Mouse (Mus musculus) liver, postnatal 0 days (tissue): ENCODE results near the gene Ttll12. TPM values are rescaled to one million over a fixed set of nuclear protein-coding genes. Genes with fewer than 3 reads are reported as not detected.

ENCODE experiments used
- ATAC-seq: fragments of 200-750 bp; cut with Nextera tagmentation; 2 replicates; pipeline ENCODE4 v1.8.0; 2017; ENCODE audit warnings: mild to moderate bottlenecking, moderate library complexity
- DNase-seq: peaks from one replicate; pipeline ENCODE4 v3.0.0-alpha.2; 2016
- H3K27ac ChIP-seq: fragments of 300-500 bp; sonication (generic); 2 replicates; pipeline ENCODE4 v1.5.1; 2014; ENCODE audit warnings: antibody characterized with exemption, moderate library complexity, mild to moderate bottlenecking, low read depth
- H3K27me3 ChIP-seq: fragments of 300-500 bp; sonication (generic); 2 replicates; pipeline ENCODE4 v1.6.1; 2014; ENCODE audit warnings: low read length, control low read depth, mixed read lengths; ENCODE audit not compliant: insufficient read depth
- H3K36me3 ChIP-seq: fragments of 300-500 bp; sonication (generic); replicated peaks from 2 replicates; pipeline ENCODE4 v1.6.1; 2014; ENCODE audit warnings: mild to moderate bottlenecking, control low read depth, low read length, moderate library complexity, mixed read lengths; ENCODE audit not compliant: insufficient read depth
- H3K4me1 ChIP-seq: fragments of 300-500 bp; sonication (generic); 2 replicates; pipeline ENCODE4 v1.6.1; 2014; ENCODE audit warnings: antibody characterized with exemption, mild to moderate bottlenecking, control low read depth; ENCODE audit not compliant: insufficient read depth
- H3K4me2 ChIP-seq: fragments of 300-500 bp; sonication (generic); 2 replicates; pipeline ENCODE4 v1.6.1; 2014; ENCODE audit warnings: low read depth, mild to moderate bottlenecking, low read length, moderate library complexity, mixed read lengths
- H3K4me3 ChIP-seq: fragments of 300-500 bp; sonication (generic); 2 replicates; pipeline ENCODE4 v1.5.1; 2014; ENCODE audit warnings: low read depth, low read length
- H3K9ac ChIP-seq: fragments of 300-500 bp; sonication (generic); replicated peaks from 2 replicates; pipeline ENCODE4 v1.6.1; 2014; ENCODE audit warnings: mild to moderate bottlenecking, moderate library complexity
- H3K9me3 ChIP-seq: fragments of 300-500 bp; sonication (generic); 2 replicates; pipeline ENCODE4 v1.6.1; 2016; ENCODE audit warnings: mild to moderate bottlenecking, control low read depth, low read length, mixed read lengths
- CTCF ChIP-seq: sonication (generic); IDR thresholded peaks from 2 replicates; pipeline ENCODE4 v1.5.1; 2016; ENCODE audit warnings: antibody characterized with exemption, low read depth
- EP300 ChIP-seq: IDR thresholded peaks from 2 replicates; pipeline ENCODE4 v1.6.1; 2016; ENCODE audit warnings: antibody characterized with exemption, low read depth, mild to moderate bottlenecking
- WGBS: fragments of 180-500 bp; shearing (Covaris S2); extraction: QIAGEN DNeasy Blood & Tissue Kit; methylation state at CpG from one replicate; pipeline ENCODE4 v1.1.7; 2014; ENCODE audit not compliant: insufficient replicate concordance; 5-methylcytosine and 5-hydroxymethylcytosine counted together
- polyA plus RNA-seq: library from polyadenylated mRNA; unstranded; fragments of >200 nt; fragmentation: Nextera tagmentation; extraction: Ambion mirVana; gene quantifications from 2 replicates; pipeline ENCODE4 v1.2.1, GENCODE M21; 2015

Gene Ttll12
- polyA plus RNA-seq, 1 experiment from 2014 or later, result 12.9 TPM

- Histone ChIP-seq H3K27me3 (no peaks in the 10 kb centered on the region), H3K9ac (no peak overlapping the region), H3K4me1 (peaks cover 14% of the 10 kb centered on the region), H3K4me3 (no peak overlapping the region), H3K36me3 (no peaks in the 10 kb centered on the region), H3K4me2 (no peak overlapping the region), H3K27ac (no peak overlapping the region; the same call in 1 of the 2 replicates), H3K9me3 (no peaks in the 10 kb centered on the region)
- no peak for ATAC-seq
- no peak for TF ChIP-seq EP300
- 42% methylated on average over 4 of the region's 4 CpGs for WGBS
- no peak for DNase-seq
Measured at GRCm38 (mm10) chr15:83601185-83601584, 6.2 kb upstream of the Ttll12 start.

- H3K4me2 ChIP-seq, result no peak overlapping the region
- WGBS, result 86% methylated on average over 4 of the region's 4 CpGs
Measured at GRCm38 (mm10) chr15:83596833-83597232, 1.9 kb upstream of the Ttll12 start.

GRCm38 (mm10) chr15:83595364-83595711 lies 381 bp upstream of the Ttll12 start:
- 31% methylated on average over 7 of the region's 7 CpGs for WGBS
- Histone ChIP-seq H3K4me2 (peak overlapping the region; percentile 77), H3K27me3 (no peaks in the 10 kb centered on the region), H3K9ac (peak overlapping the region; percentile 78), H3K9me3 (no peaks in the 10 kb centered on the region), H3K4me3 (peak overlapping the region; percentile 65), H3K4me1 (peaks cover 22% of the 10 kb centered on the region), H3K27ac (0 out of 2 replicates have a peak overlapping the region, but pooled peaks have one; percentile 99), H3K36me3 (no peaks in the 10 kb centered on the region)
- ATAC-seq (no peak), DNase-seq (no peak)
- no peak for TF ChIP-seq EP300
- no peak for TF ChIP-seq CTCF

More at GRCm38 (mm10) chr15:83596833-83597232, 1.9 kb upstream of the Ttll12 start:
- no peaks in the 10 kb centered on the region for H3K9me3 ChIP-seq
- H3K27me3 ChIP-seq, result no peaks in the 10 kb centered on the region
- TF ChIP-seq CTCF (no peak), EP300 (no peak)
- H3K9ac ChIP-seq, result no peak overlapping the region
- H3K27ac ChIP-seq, result no peak overlapping the region
- ATAC-seq (no peak), DNase-seq (no peak)
- H3K4me1 ChIP-seq, result peaks cover 20% of the 10 kb centered on the region
- no peaks in the 10 kb centered on the region for H3K36me3 ChIP-seq
- no peak overlapping the region for H3K4me3 ChIP-seq

GRCm38 (mm10) chr15:83593702-83594512 lies 1.1 kb downstream of the Ttll12 start:
- H3K36me3 ChIP-seq, result no peaks in the 10 kb centered on the region
- peak; percentile 58 for DNase-seq
- WGBS, result 17% methylated on average over 19 of the region's 19 CpGs
- H3K4me1 ChIP-seq, result peaks cover 22% of the 10 kb centered on the region
- peak overlapping the region; percentile 65 for H3K4me3 ChIP-seq
- peak; percentile 59 for ATAC-seq
- TF ChIP-seq EP300 (no peak), CTCF (no peak)
- H3K27me3 ChIP-seq, result no peaks in the 10 kb centered on the region
- H3K27ac ChIP-seq, result peak overlapping the region; percentile 99
- peak overlapping the region; percentile 77 for H3K4me2 ChIP-seq
- peak overlapping the region; percentile 78 for H3K9ac ChIP-seq
- H3K9me3 ChIP-seq, result no peaks in the 10 kb centered on the region

- Histone ChIP-seq H3K4me2 (peak overlapping the region; percentile 77), H3K27ac (peak overlapping the region; percentile 99), H3K9me3 (no peaks in the 10 kb centered on the region), H3K27me3 (no peaks in the 10 kb centered on the region), H3K9ac (peak overlapping the region; percentile 78), H3K36me3 (peaks cover 5% of the 10 kb centered on the region; the same call in 1 of the 2 replicates), H3K4me3 (peak overlapping the region; percentile 65), H3K4me1 (peaks cover 22% of the 10 kb centered on the region)
- no peak for TF ChIP-seq EP300
- no peak for TF ChIP-seq CTCF
- ATAC-seq (0 out of 2 replicates have a peak, but pooled peaks have one; percentile 22), DNase-seq (no peak)
Measured at GRCm38 (mm10) chr15:83593189-83593585, 1.8 kb downstream of the Ttll12 start.

GRCm38 (mm10) chr15:83592260-83593188 lies 2.4 kb downstream of the Ttll12 start:
- Histone ChIP-seq H3K4me1 (peaks cover 22% of the 10 kb centered on the region), H3K27ac (peak overlapping the region; percentile 99), H3K36me3 (peaks cover 7% of the 10 kb centered on the region; the same call in 1 of the 2 replicates), H3K4me2 (peak overlapping the region; percentile 77), H3K4me3 (peak overlapping the region; percentile 65), H3K27me3 (no peaks in the 10 kb centered on the region), H3K9ac (peak overlapping the region; percentile 78), H3K9me3 (no peaks in the 10 kb centered on the region)
- TF ChIP-seq EP300 (peak; percentile 61), CTCF (no peak)
- WGBS, result 40% methylated on average over 8 of the region's 8 CpGs
- peak; percentile 66 for ATAC-seq
- DNase-seq, result peak; percentile 50
